Mouse (Mus musculus) spleen, adult 2 months (tissue): ENCODE data around the gene Itgb7. TPM values are rescaled to one million over a fixed set of nuclear protein-coding genes. Genes with fewer than 3 reads are reported as not detected.

Experiments used
- DNase-seq, 2 experiments: peaks; one replicate each; pipeline versions ENCODE4 v3.0.0 to v3.0.0-alpha.2; 2012 to 2021; ENCODE audit warnings: low spot score in 2 of 2, low read depth in 1 of 2
- H3K27ac ChIP-seq: fragments of 200-500 bp; 2 replicates; pipeline ENCODE4 v1.5.1; 2012; ENCODE audit warnings: low read length, inconsistent platforms; ENCODE audit not compliant: insufficient read depth
- H3K27me3 ChIP-seq: fragments of 200-500 bp; 2 replicates; pipeline ENCODE4 v1.6.1; 2012; ENCODE audit warnings: mild to moderate bottlenecking, moderate library complexity, low read length, inconsistent platforms; ENCODE audit not compliant: control insufficient read depth, insufficient read depth
- H3K36me3 ChIP-seq: fragments of 200-500 bp; 2 replicates; pipeline ENCODE4 v1.6.1; 2012; ENCODE audit warnings: mild to moderate bottlenecking, low read length, inconsistent platforms; ENCODE audit not compliant: control insufficient read depth, insufficient read depth
- H3K4me1 ChIP-seq: fragments of 200-500 bp; 2 replicates; pipeline ENCODE4 v1.6.1; 2011; ENCODE audit warnings: inconsistent platforms; ENCODE audit not compliant: control insufficient read depth, insufficient read depth, insufficient read length
- H3K4me3 ChIP-seq: fragments of 200-500 bp; 2 replicates; pipeline ENCODE4 v1.5.1; 2011; ENCODE audit warnings: mild to moderate bottlenecking, inconsistent platforms; ENCODE audit not compliant: insufficient read depth, insufficient read length; ENCODE audit errors: extremely low read depth
- CTCF ChIP-seq: fragments of 200-500 bp; IDR thresholded peaks from 2 replicates; pipeline ENCODE4 v1.5.1; 2011; ENCODE audit warnings: mild to moderate bottlenecking, inconsistent platforms; ENCODE audit not compliant: insufficient read depth, insufficient read length, insufficient replicate concordance; ENCODE audit errors: extremely low read depth
- POLR2A ChIP-seq: fragments of 200-500 bp; IDR thresholded peaks from 2 replicates; pipeline ENCODE4 v1.6.1; 2011; ENCODE audit warnings: low read depth, low read length, inconsistent platforms
- WGBS: fragments of 180-500 bp; shearing (Covaris S2); methylation state at CpG from one replicate; pipeline ENCODE4 v1.1.7; 2018; 5-methylcytosine and 5-hydroxymethylcytosine counted together
- polyA plus RNA-seq: library from polyadenylated mRNA; depleted of rRNA; stranded (reverse); fragments of >200 nt; gene quantifications from 2 replicates; pipeline ENCODE4 v1.2.3, GENCODE M21; 2012

Gene Itgb7
- polyA plus RNA-seq, 1 experiment = 143 TPM

DNA sequence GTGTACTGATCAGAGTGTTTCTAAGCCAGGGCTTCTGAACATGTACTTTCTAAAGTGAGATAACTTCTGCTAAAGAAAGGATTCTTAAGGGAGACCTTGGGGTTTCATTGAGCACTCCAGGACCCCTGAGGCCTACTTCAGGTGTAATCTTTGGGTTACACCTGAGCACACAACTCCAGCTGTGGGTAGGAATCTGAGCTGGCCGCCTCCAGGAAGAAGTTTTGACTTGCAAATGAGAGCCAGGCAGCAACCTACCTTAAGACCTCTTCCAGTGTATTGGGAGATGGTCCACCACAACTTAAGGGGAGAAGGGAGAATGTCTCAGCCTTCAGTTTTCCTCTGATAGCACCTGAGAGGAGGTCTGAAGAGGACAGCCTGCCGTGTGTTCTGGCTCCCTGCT lies 17.6 kb downstream of the Itgb7 start:
- peaks cover 51% of the 10 kb centered on the region for H3K36me3 ChIP-seq
- TF ChIP-seq CTCF (no peak), POLR2A (no peak)
- H3K4me3 ChIP-seq = no peak overlapping the region
- DNase-seq = no peak
- peaks cover 4% of the 10 kb centered on the region; the same call in 1 of the 2 replicates for H3K4me1 ChIP-seq
- H3K27me3 ChIP-seq = no peaks in the 10 kb centered on the region
- no peak overlapping the region for H3K27ac ChIP-seq
- 78% methylated on average over 2 of the region's 2 CpGs for WGBS

- H3K36me3 ChIP-seq = peaks cover 48% of the 10 kb centered on the region
- H3K4me3 ChIP-seq = no peak overlapping the region
- no peak overlapping the region for H3K27ac ChIP-seq
- TF ChIP-seq CTCF = no peak
- TF ChIP-seq POLR2A = no peak
- H3K4me1 ChIP-seq = peaks cover 19% of the 10 kb centered on the region; the same call in 1 of the 2 replicates
- no peak for DNase-seq
- no peaks in the 10 kb centered on the region for H3K27me3 ChIP-seq
- 92% methylated on average over 6 of the region's 6 CpGs for WGBS
These were observed 19.8 kb downstream of the Itgb7 start for GRCm38 (mm10) chr15:102211895-102212294.

GRCm38 (mm10) chr15:102210816-102211215 lies 20.9 kb downstream of the Itgb7 start:
- Histone ChIP-seq H3K4me3 (no peak overlapping the region), H3K27ac (no peak overlapping the region), H3K4me1 (peaks cover 21% of the 10 kb centered on the region; the same call in 1 of the 2 replicates), H3K36me3 (peaks cover 47% of the 10 kb centered on the region), H3K27me3 (no peaks in the 10 kb centered on the region)
- no peak for DNase-seq
- TF ChIP-seq POLR2A (no peak), CTCF (no peak)
- 94% methylated on average over 4 of the region's 4 CpGs for WGBS

- Histone ChIP-seq H3K36me3 (peaks cover 45% of the 10 kb centered on the region), H3K27me3 (no peaks in the 10 kb centered on the region), H3K27ac (peak overlapping the region; percentile 81), H3K4me3 (no peak overlapping the region), H3K4me1 (peaks cover 24% of the 10 kb centered on the region; the same call in 1 of the 2 replicates)
- WGBS = 65% methylated on average over 8 of the region's 8 CpGs
- DNase-seq = peak in 1 of 2 experiments; percentile 26
- no peak for TF ChIP-seq POLR2A
- no peak for TF ChIP-seq CTCF
These were observed 22.6 kb downstream of the Itgb7 start for GRCm38 (mm10) chr15:102209114-102209513.

- WGBS = 15% methylated on average over 9 of the region's 9 CpGs
- peak in 1 of 2 experiments; percentile 25 for DNase-seq
- Histone ChIP-seq H3K36me3 (peaks cover 42% of the 10 kb centered on the region), H3K4me3 (peak overlapping the region; percentile 8; the same call in 1 of the 2 replicates), H3K27me3 (no peaks in the 10 kb centered on the region), H3K4me1 (peaks cover 24% of the 10 kb centered on the region; the same call in 1 of the 2 replicates), H3K27ac (peak overlapping the region; percentile 81)
- TF ChIP-seq CTCF (no peak), POLR2A (no peak)
These were observed 23.6 kb downstream of the Itgb7 start for GRCm38 (mm10) chr15:102208092-102208561.

DNA sequence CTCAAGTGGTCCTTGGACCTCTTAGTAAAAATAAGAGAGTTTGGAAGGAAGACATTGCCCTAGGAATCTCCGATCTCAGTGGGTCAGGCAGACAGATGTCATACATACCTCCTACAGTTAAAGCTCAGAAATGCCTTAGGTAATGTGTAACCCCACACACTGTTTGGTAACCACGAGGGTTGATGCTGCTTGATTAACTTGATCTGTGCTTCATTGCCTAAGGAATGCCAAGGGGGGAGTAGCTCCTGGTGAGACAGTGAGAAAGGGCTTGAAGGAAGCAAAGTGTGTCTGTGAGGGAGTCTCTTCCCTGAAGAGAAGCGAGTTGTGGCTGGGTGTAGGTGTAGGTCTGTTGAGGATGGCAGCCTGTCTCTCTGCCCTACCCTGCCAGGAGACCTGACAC lies 24.4 kb downstream of the Itgb7 start:
- DNase-seq = no peak
- no peaks in the 10 kb centered on the region for H3K27me3 ChIP-seq
- H3K36me3 ChIP-seq = peaks cover 35% of the 10 kb centered on the region
- no peak overlapping the region for H3K4me3 ChIP-seq
- 67% methylated on average over 3 of the region's 3 CpGs for WGBS
- TF ChIP-seq POLR2A (no peak), CTCF (no peak)
- H3K4me1 ChIP-seq = peaks cover 25% of the 10 kb centered on the region; the same call in 1 of the 2 replicates
- H3K27ac ChIP-seq = peak overlapping the region; percentile 81

DNA sequence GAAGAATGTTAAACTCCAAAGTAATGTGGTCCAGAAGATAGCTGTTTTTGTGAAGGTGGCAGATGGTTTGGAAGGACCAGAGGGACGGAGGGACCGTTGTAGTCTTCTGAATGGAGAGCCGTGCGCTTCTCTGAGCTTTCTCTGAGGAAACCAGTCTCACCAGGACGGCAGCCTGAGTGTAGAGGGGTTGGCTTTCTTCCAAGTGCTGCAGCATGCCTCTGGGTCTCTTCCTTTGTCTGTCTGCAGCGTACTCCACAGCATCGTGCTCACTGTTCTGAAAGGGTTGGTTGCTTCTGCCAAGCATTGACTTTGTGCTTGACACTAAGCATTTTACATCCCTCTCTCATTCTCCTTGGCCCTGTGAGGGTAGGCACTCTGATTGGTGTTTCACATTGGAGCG lies 26.0 kb downstream of the Itgb7 start:
- Histone ChIP-seq H3K36me3 (peaks cover 27% of the 10 kb centered on the region), H3K27me3 (no peaks in the 10 kb centered on the region), H3K4me1 (peaks cover 27% of the 10 kb centered on the region; the same call in 1 of the 2 replicates), H3K27ac (no peak overlapping the region), H3K4me3 (no peak overlapping the region)
- TF ChIP-seq POLR2A (no peak), CTCF (no peak)
- 57% methylated on average over 8 of the region's 8 CpGs for WGBS
- DNase-seq = no peak
